Mouse (Mus musculus) naive thymus-derived CD4-positive, alpha-beta T cell, adult 2 months (primary cell): ENCODE results near the gene Olfr106-ps.

ENCODE experiments used
- DNase-seq: peaks from one replicate; pipeline ENCODE4 v3.0.0-alpha.2; 2011; ENCODE audit warnings: low read depth

The Olfr106-ps gene

DNA sequence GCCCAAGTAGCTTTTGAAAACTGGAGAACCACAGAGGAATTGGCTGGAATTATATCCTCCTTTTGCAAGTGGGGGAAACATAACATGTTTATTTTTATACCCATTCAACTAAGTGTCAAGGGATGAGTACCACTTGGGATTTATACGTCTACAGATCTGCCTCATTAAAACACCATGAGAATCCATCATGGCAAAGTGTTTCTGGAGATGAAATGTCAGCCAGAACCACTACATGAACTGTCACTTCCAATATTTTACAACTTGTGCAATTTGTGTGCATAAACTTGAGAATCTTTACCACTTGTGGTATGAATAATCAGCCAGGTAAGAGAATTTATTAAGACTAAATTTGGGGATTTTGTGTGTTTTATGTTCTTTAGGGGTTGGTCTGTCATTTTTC lies at the start of gene Olfr106-ps:
Gene Olfr106-ps, plus strand, starts transcription at position 301 of the 400 bp plus-strand sequence.
- no peak for DNase-seq

GRCm38 (mm10) chr17:37359282-37359681 lies 30.9 kb upstream of the Olfr106-ps start, which contains the start of gene Olfr104-ps:
Gene Olfr104-ps, plus strand, starts transcription at chr17:37359582.
- no peak for DNase-seq

GRCm38 (mm10) chr17:37378733-37379132 lies 11.5 kb upstream of the Olfr106-ps start, which contains the start of gene Olfr105-ps:
Gene Olfr105-ps, plus strand, starts transcription at chr17:37379033.
- no peak for DNase-seq

DNA sequence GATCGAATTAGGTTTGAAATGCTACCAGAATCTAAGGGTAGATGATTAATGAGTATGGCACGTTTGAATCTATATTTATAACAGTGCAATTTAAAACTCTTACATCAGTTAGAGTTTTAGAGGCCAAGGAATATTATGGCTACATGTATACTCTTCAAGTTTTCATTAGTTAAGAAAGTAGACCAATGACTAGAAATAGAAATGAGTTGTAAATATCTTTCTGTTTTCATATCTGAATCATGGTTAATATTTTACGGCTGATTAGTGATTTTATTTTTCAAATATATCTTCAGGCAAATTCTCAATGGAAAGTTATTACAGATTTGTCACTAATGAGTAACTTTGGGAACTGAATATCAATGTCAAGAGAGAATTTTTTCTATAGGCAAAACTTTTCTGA lies 8.7 kb downstream of the Olfr106-ps start, which contains the start of gene Olfr107:
Gene Olfr107, plus strand, starts transcription at position 301 of the 400 bp plus-strand sequence.
- no peak for DNase-seq

DNA sequence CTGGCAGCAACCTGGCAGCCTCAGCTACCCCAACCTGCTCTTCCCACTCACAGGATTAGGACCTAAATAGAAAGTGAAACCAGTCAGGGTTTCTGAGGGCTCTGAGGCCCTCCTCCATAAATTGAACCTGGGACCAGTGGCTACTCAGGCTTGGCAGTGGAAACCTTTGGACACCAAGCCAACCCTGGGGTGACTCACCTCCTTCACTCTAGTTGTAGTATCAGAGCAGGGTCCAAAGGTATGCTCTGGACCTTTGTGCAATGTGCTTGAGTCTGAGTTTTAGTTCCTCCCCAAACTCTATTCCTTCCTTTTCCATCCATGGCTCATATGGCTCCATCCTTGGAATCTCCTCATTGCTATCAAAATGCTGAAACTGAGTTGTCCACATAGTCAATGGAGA lies 23.2 kb downstream of the Olfr106-ps start:
- DNase-seq, result no peak

- DNase-seq, result no peak
These were observed 55.0 kb downstream of the Olfr106-ps start, which contains the start of gene Olfr108 for GRCm38 (mm10) chr17:37445180-37445579. Gene Olfr108, plus strand, starts transcription at chr17:37445480.
